Mouse (Mus musculus): ENCODE results near the gene Gm49393.

Gm49393 gene

GRCm38 (mm10) chr13:60809690-60810089, 125.7 kb downstream of the Gm49393 start:
- no peak for DNase-seq (ENCODE audit: low spot score in 2 of 2)
